Mouse (Mus musculus) heart, postnatal 0 days (tissue): ENCODE measurements around the gene Barx2. TPM values are rescaled to one million over a fixed set of nuclear protein-coding genes. Genes with fewer than 3 reads are reported as not detected.
"Not testable (repeated sequence)": the region's sequence is repeated elsewhere in the genome, so short reads cannot be mapped to it uniquely, and the experiment has no call there.

ENCODE experiments used
- ATAC-seq: fragments of 200-750 bp; cut with Nextera tagmentation; 2 replicates; pipeline ENCODE4 v1.8.0; 2017; ENCODE audit warnings: low read depth, moderate number of reproducible peaks, moderate library complexity; ENCODE audit not compliant: insufficient read depth
- DNase-seq: peaks from one replicate; pipeline ENCODE4 v3.0.0-alpha.2; 2016; ENCODE audit warnings: low spot score
- H3K27ac ChIP-seq: fragments of 300-500 bp; sonication (generic); 2 replicates; pipeline ENCODE4 v1.5.1; 2014; ENCODE audit warnings: low read depth, mild to moderate bottlenecking
- H3K27me3 ChIP-seq: fragments of 300-500 bp; sonication (generic); 2 replicates; pipeline ENCODE4 v1.6.1; 2014; ENCODE audit warnings: low read length, mixed read lengths; ENCODE audit not compliant: control insufficient read depth, insufficient read depth
- H3K36me3 ChIP-seq: fragments of 300-500 bp; sonication (generic); replicated peaks from 2 replicates; pipeline ENCODE4 v1.6.1; 2014; ENCODE audit warnings: low read length, mixed read lengths; ENCODE audit not compliant: control insufficient read depth, insufficient read depth
- H3K4me1 ChIP-seq: fragments of 300-500 bp; sonication (generic); 2 replicates; pipeline ENCODE4 v1.6.1; 2014; ENCODE audit warnings: antibody characterized with exemption; ENCODE audit not compliant: control insufficient read depth, insufficient read depth
- H3K4me2 ChIP-seq: fragments of 300-500 bp; sonication (generic); 2 replicates; pipeline ENCODE4 v1.6.1; 2014; ENCODE audit warnings: low read depth, mild to moderate bottlenecking, low read length, moderate library complexity
- H3K4me3 ChIP-seq: fragments of 300-500 bp; sonication (generic); 2 replicates; pipeline ENCODE4 v1.5.1; 2014; ENCODE audit warnings: low read depth, low read length
- H3K9ac ChIP-seq: fragments of 300-500 bp; sonication (generic); replicated peaks from 2 replicates; pipeline ENCODE4 v1.6.1; 2014; ENCODE audit warnings: low read depth, low read length, mixed read lengths
- H3K9me3 ChIP-seq: fragments of 300-500 bp; sonication (generic); replicated peaks from 2 replicates; pipeline ENCODE4 v1.6.1; 2016; ENCODE audit warnings: low read length; ENCODE audit not compliant: control insufficient read depth
- CTCF ChIP-seq: IDR thresholded peaks from 2 replicates; pipeline ENCODE4 v1.5.1; 2016; ENCODE audit warnings: antibody characterized with exemption, control low read depth, low read depth
- EP300 ChIP-seq: IDR thresholded peaks from 2 replicates; pipeline ENCODE4 v1.6.1; 2016; ENCODE audit warnings: antibody characterized with exemption, low read depth
- WGBS: fragments of 180-500 bp; shearing (Covaris S2); extraction: QIAGEN DNeasy Blood & Tissue Kit; methylation state at CpG from one replicate; pipeline ENCODE4 v1.1.7; 2014; 5-methylcytosine and 5-hydroxymethylcytosine counted together
- polyA plus RNA-seq: library from polyadenylated mRNA; unstranded; fragments of >200 nt; fragmentation: Nextera tagmentation; extraction: Ambion mirVana; gene quantifications from 2 replicates; pipeline ENCODE4 v1.2.1, GENCODE M21; 2015
- total RNA-seq: library from RNA; depleted of rRNA; stranded (reverse); fragments of >200 nt; gene quantifications from 2 replicates; pipeline ENCODE4 v1.2.3, GENCODE M21; 2014; ENCODE audit warnings: low replicate concordance

The Barx2 gene
- total and polyA plus RNA-seq, 2 experiments from 2014 or later = not detected

DNA sequence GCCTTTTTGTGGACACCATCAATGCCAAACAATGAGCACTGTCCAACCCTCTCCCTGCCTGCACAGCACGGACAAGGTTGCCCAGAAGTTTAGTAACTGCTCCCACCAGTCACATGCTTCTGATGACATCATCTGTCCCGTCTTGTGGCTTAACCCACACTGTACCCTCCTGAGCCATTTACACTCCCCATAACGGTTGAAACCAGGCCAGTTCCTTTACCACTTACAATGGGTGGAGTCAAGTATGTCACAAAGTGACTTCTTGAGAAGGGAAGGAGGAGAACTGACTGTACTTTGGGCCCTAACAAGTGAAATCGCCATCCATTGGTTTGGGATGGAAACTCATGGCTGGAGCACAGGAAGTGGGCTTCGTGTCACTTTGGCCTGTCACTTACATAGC lies 35.8 kb upstream of the Barx2 start:
- no peak overlapping the region for H3K4me3 ChIP-seq
- no peak overlapping the region for H3K27ac ChIP-seq
- no peak for TF ChIP-seq CTCF
- TF ChIP-seq EP300 = no peak
- ATAC-seq (no peak), DNase-seq (no peak)
- no peaks in the 10 kb centered on the region for H3K9me3 ChIP-seq
- WGBS = 78% methylated on average over 5 of the region's 5 CpGs
- H3K9ac ChIP-seq = no peak overlapping the region
- no peaks in the 10 kb centered on the region for H3K4me1 ChIP-seq
- H3K27me3 ChIP-seq = no peaks in the 10 kb centered on the region
- no peaks in the 10 kb centered on the region for H3K36me3 ChIP-seq
- no peak overlapping the region for H3K4me2 ChIP-seq

DNA sequence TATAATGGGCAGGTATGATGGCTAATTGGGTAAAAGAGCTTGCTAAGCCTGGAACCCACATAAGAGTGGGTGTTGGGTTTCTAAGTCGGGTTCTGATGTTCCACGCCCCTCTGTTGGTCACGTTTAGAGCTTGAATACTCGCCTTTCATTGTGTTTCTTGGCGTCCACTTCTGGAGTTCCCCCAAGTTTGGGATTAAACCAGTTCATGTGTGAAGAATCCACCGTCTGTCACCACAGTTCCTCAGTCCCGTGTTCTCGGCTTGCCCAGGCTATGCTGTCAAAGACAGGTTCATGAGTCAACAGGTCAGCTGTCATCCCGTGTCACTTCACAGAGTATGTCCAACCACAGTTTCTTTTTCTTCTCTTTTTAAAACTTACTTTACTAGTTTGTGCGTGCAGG lies 33.8 kb upstream of the Barx2 start:
- no peak overlapping the region for H3K9ac ChIP-seq
- DNase-seq = no peak
- ATAC-seq = no peak
- H3K4me1 ChIP-seq = no peaks in the 10 kb centered on the region
- no peak overlapping the region for H3K4me3 ChIP-seq
- no peak overlapping the region for H3K27ac ChIP-seq
- no peak overlapping the region for H3K4me2 ChIP-seq
- H3K36me3 ChIP-seq = no peaks in the 10 kb centered on the region
- H3K27me3 ChIP-seq = no peaks in the 10 kb centered on the region
- TF ChIP-seq CTCF (no peak), EP300 (no peak)
- 73% methylated on average over 10 of the region's 10 CpGs for WGBS
- no peaks in the 10 kb centered on the region for H3K9me3 ChIP-seq

- ATAC-seq (no peak), DNase-seq (no peak)
- 54% methylated on average over 1 of the region's 1 CpGs for WGBS
- Histone ChIP-seq H3K4me1 (no peaks in the 10 kb centered on the region), H3K4me3 (no peak overlapping the region), H3K9ac (no peak overlapping the region), H3K27ac (no peak overlapping the region), H3K9me3 (no peaks in the 10 kb centered on the region), H3K36me3 (no peaks in the 10 kb centered on the region), H3K27me3 (no peaks in the 10 kb centered on the region), H3K4me2 (no peak overlapping the region)
- TF ChIP-seq EP300 (no peak), CTCF (peak; percentile 65)
These were observed 29.1 kb upstream of the Barx2 start for GRCm38 (mm10) chr9:31942334-31942733.

DNA sequence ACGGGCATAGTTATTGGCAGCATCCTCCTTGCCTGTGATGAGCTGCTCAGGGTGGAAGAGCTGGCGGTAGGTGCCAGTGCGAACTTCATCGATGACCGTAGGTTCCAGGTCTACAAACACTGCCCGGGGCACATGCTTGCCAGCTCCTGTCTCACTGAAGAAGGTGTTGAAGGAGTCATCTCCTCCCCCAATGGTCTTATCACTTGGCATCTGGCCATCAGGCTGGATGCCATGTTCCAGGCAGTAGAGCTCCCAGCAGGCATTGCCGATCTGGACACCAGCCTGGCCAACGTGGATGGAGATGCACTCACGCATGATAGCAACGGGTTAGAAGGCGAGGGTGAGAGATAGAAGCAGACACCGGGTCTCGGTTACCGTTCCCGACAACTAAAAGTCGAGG lies 23.2 kb upstream of the Barx2 start:
- H3K9ac ChIP-seq, H3K4me2 ChIP-seq, H3K4me1 ChIP-seq, ATAC-seq, H3K9me3 ChIP-seq, H3K27ac ChIP-seq, DNase-seq, H3K36me3 ChIP-seq, H3K4me3 ChIP-seq, H3K27me3 ChIP-seq: not testable (repeated sequence)
- 52% methylated on average over 14 of the region's 16 CpGs for WGBS

DNA sequence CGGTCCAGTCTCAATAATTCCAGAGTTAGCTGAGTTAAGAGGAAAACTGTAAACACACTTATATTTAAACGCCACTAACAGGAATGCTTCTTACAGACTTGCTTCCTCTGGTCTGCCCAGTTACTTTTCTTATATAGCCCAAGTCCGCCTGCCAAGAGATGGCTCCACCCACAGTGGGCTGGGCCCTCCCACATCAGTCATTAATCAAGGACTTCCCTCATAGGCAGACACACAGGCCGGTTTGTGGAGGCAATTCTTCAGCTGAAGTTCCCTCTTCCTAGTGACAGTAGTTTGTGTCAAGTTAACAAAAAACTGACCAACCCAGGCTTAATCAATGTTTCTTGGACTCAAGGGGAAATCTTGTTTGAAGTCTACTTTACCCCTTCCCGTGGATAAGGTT lies 18.4 kb upstream of the Barx2 start:
- TF ChIP-seq CTCF (no peak), EP300 (no peak)

GRCm38 (mm10) chr9:31931255-31931654 lies 18.0 kb upstream of the Barx2 start:
- Histone ChIP-seq H3K27me3 (no peaks in the 10 kb centered on the region), H3K27ac (no peak overlapping the region), H3K4me3 (no peak overlapping the region), H3K9ac (no peak overlapping the region), H3K9me3 (no peaks in the 10 kb centered on the region), H3K36me3 (no peaks in the 10 kb centered on the region), H3K4me1 (no peaks in the 10 kb centered on the region), H3K4me2 (no peak overlapping the region)
- ATAC-seq (no peak), DNase-seq (no peak)
- WGBS = 66% methylated on average over 3 of the region's 3 CpGs
- TF ChIP-seq EP300 (no peak), CTCF (no peak)

More for the DNA sequence above, 18.4 kb upstream of the Barx2 start:
- H3K27ac ChIP-seq = no peak overlapping the region
- ATAC-seq (no peak), DNase-seq (no peak)
- no peaks in the 10 kb centered on the region for H3K9me3 ChIP-seq
- H3K4me2 ChIP-seq = no peak overlapping the region
- no peak overlapping the region for H3K4me3 ChIP-seq
- H3K36me3 ChIP-seq = no peaks in the 10 kb centered on the region
- no peaks in the 10 kb centered on the region for H3K27me3 ChIP-seq
- 52% methylated on average over 5 of the region's 5 CpGs for WGBS
- H3K4me1 ChIP-seq = no peaks in the 10 kb centered on the region
- no peak overlapping the region for H3K9ac ChIP-seq
